Mouse (Mus musculus) liver, postnatal 0 days (tissue): Measurements from ENCODE around the gene Cdc6. TPM values are rescaled to one million over a fixed set of nuclear protein-coding genes. Genes with fewer than 3 reads are reported as not detected.

Experiments used
- ATAC-seq: fragments of 200-750 bp; cut with Nextera tagmentation; 2 replicates; pipeline ENCODE4 v1.8.0; 2017; ENCODE audit warnings: mild to moderate bottlenecking, moderate library complexity
- DNase-seq: peaks from one replicate; pipeline ENCODE4 v3.0.0-alpha.2; 2016
- H3K27ac ChIP-seq: fragments of 300-500 bp; sonication (generic); 2 replicates; pipeline ENCODE4 v1.5.1; 2014; ENCODE audit warnings: antibody characterized with exemption, moderate library complexity, mild to moderate bottlenecking, low read depth
- H3K27me3 ChIP-seq: fragments of 300-500 bp; sonication (generic); 2 replicates; pipeline ENCODE4 v1.6.1; 2014; ENCODE audit warnings: low read length, control low read depth, mixed read lengths; ENCODE audit not compliant: insufficient read depth
- H3K36me3 ChIP-seq: fragments of 300-500 bp; sonication (generic); replicated peaks from 2 replicates; pipeline ENCODE4 v1.6.1; 2014; ENCODE audit warnings: mild to moderate bottlenecking, control low read depth, low read length, moderate library complexity, mixed read lengths; ENCODE audit not compliant: insufficient read depth
- H3K4me1 ChIP-seq: fragments of 300-500 bp; sonication (generic); 2 replicates; pipeline ENCODE4 v1.6.1; 2014; ENCODE audit warnings: antibody characterized with exemption, mild to moderate bottlenecking, control low read depth; ENCODE audit not compliant: insufficient read depth
- H3K4me2 ChIP-seq: fragments of 300-500 bp; sonication (generic); 2 replicates; pipeline ENCODE4 v1.6.1; 2014; ENCODE audit warnings: low read depth, mild to moderate bottlenecking, low read length, moderate library complexity, mixed read lengths
- H3K4me3 ChIP-seq: fragments of 300-500 bp; sonication (generic); 2 replicates; pipeline ENCODE4 v1.5.1; 2014; ENCODE audit warnings: low read depth, low read length
- H3K9ac ChIP-seq: fragments of 300-500 bp; sonication (generic); replicated peaks from 2 replicates; pipeline ENCODE4 v1.6.1; 2014; ENCODE audit warnings: mild to moderate bottlenecking, moderate library complexity
- H3K9me3 ChIP-seq: fragments of 300-500 bp; sonication (generic); 2 replicates; pipeline ENCODE4 v1.6.1; 2016; ENCODE audit warnings: mild to moderate bottlenecking, control low read depth, low read length, mixed read lengths
- CTCF ChIP-seq: sonication (generic); IDR thresholded peaks from 2 replicates; pipeline ENCODE4 v1.5.1; 2016; ENCODE audit warnings: antibody characterized with exemption, low read depth
- EP300 ChIP-seq: IDR thresholded peaks from 2 replicates; pipeline ENCODE4 v1.6.1; 2016; ENCODE audit warnings: antibody characterized with exemption, low read depth, mild to moderate bottlenecking
- WGBS: fragments of 180-500 bp; shearing (Covaris S2); extraction: QIAGEN DNeasy Blood & Tissue Kit; methylation state at CpG from one replicate; pipeline ENCODE4 v1.1.7; 2014; ENCODE audit not compliant: insufficient replicate concordance; 5-methylcytosine and 5-hydroxymethylcytosine counted together
- polyA plus RNA-seq: library from polyadenylated mRNA; unstranded; fragments of >200 nt; fragmentation: Nextera tagmentation; extraction: Ambion mirVana; gene quantifications from 2 replicates; pipeline ENCODE4 v1.2.1, GENCODE M21; 2015

The Cdc6 gene
- polyA plus RNA-seq, 1 experiment from 2014 or later = 22.3 TPM

GRCm38 (mm10) chr11:98953361-98953760 is 45.8 kb downstream of the Cdc6 start:
- Histone ChIP-seq H3K27ac (peak overlapping the region; percentile 77), H3K4me3 (no peak overlapping the region), H3K9me3 (no peaks in the 10 kb centered on the region), H3K27me3 (no peaks in the 10 kb centered on the region), H3K4me1 (peaks cover 72% of the 10 kb centered on the region), H3K4me2 (peak overlapping the region; percentile 41; the same call in 1 of the 2 replicates), H3K9ac (no peak overlapping the region), H3K36me3 (no peaks in the 10 kb centered on the region)
- no peak for TF ChIP-seq EP300
- no peak for TF ChIP-seq CTCF
- DNase-seq = no peak
- ATAC-seq = no peak
- 38% methylated on average over 2 of the region's 2 CpGs for WGBS

GRCm38 (mm10) chr11:98953835-98954320 is 46.3 kb downstream of the Cdc6 start:
- peak overlapping the region; percentile 77 for H3K27ac ChIP-seq
- no peak for DNase-seq
- peaks cover 70% of the 10 kb centered on the region for H3K4me1 ChIP-seq
- no peak overlapping the region for H3K4me3 ChIP-seq
- WGBS = 24% methylated on average over 13 of the region's 13 CpGs
- no peaks in the 10 kb centered on the region for H3K9me3 ChIP-seq
- peak; percentile 43 for ATAC-seq
- H3K4me2 ChIP-seq = peak overlapping the region; percentile 41
- H3K9ac ChIP-seq = peak overlapping the region; percentile 48
- TF ChIP-seq CTCF = no peak
- no peak for TF ChIP-seq EP300
- H3K27me3 ChIP-seq = no peaks in the 10 kb centered on the region
- no peaks in the 10 kb centered on the region for H3K36me3 ChIP-seq

GRCm38 (mm10) chr11:98954373-98954772 is 46.8 kb downstream of the Cdc6 start:
- H3K9me3 ChIP-seq = no peaks in the 10 kb centered on the region
- no peaks in the 10 kb centered on the region for H3K36me3 ChIP-seq
- peak overlapping the region; percentile 77 for H3K27ac ChIP-seq
- ATAC-seq (peak; percentile 43), DNase-seq (peak; percentile 80)
- H3K27me3 ChIP-seq = no peaks in the 10 kb centered on the region
- H3K4me1 ChIP-seq = peaks cover 70% of the 10 kb centered on the region
- H3K9ac ChIP-seq = peak overlapping the region; percentile 48
- no peak overlapping the region for H3K4me3 ChIP-seq
- peak overlapping the region; percentile 41 for H3K4me2 ChIP-seq
- TF ChIP-seq EP300 = no peak
- peak; percentile 73 for TF ChIP-seq CTCF
- WGBS = 10% methylated on average over 10 of the region's 10 CpGs

- no peak for ATAC-seq
- Histone ChIP-seq H3K4me3 (no peak overlapping the region), H3K27me3 (peaks cover under 1% of the 10 kb centered on the region; the same call in 1 of the 2 replicates), H3K4me1 (peaks cover 68% of the 10 kb centered on the region), H3K4me2 (peak overlapping the region; percentile 41), H3K9me3 (no peaks in the 10 kb centered on the region), H3K36me3 (no peaks in the 10 kb centered on the region), H3K27ac (peak overlapping the region; percentile 77), H3K9ac (0 out of 2 replicates have a peak overlapping the region, but pooled peaks have one; percentile 8)
- TF ChIP-seq CTCF (no peak), EP300 (no peak)
- 37% methylated on average over 17 of the region's 17 CpGs for WGBS
- DNase-seq = peak; percentile 22
Observed at GRCm38 (mm10) chr11:98954801-98955706, 47.5 kb downstream of the Cdc6 start.

GRCm38 (mm10) chr11:98955707-98956235 is 48.2 kb downstream of the Cdc6 start:
- no peak overlapping the region for H3K9ac ChIP-seq
- peaks cover 8% of the 10 kb centered on the region; the same call in 1 of the 2 replicates for H3K27me3 ChIP-seq
- no peak overlapping the region for H3K4me3 ChIP-seq
- no peak overlapping the region for H3K4me2 ChIP-seq
- ATAC-seq (no peak), DNase-seq (peak; percentile 17)
- peaks cover 64% of the 10 kb centered on the region for H3K4me1 ChIP-seq
- H3K9me3 ChIP-seq = no peaks in the 10 kb centered on the region
- TF ChIP-seq EP300 = no peak
- no peak for TF ChIP-seq CTCF
- WGBS = 57% methylated on average over 6 of the region's 7 CpGs
- H3K36me3 ChIP-seq = no peaks in the 10 kb centered on the region
- 0 out of 2 replicates have a peak overlapping the region, but pooled peaks have one; percentile 77 for H3K27ac ChIP-seq

GRCm38 (mm10) chr11:98956340-98956739 is 48.7 kb downstream of the Cdc6 start:
- no peak overlapping the region for H3K4me2 ChIP-seq
- no peaks in the 10 kb centered on the region for H3K36me3 ChIP-seq
- no peak overlapping the region for H3K27ac ChIP-seq
- ATAC-seq (no peak), DNase-seq (no peak)
- H3K4me1 ChIP-seq = peaks cover 61% of the 10 kb centered on the region
- no peak overlapping the region for H3K4me3 ChIP-seq
- peaks cover 14% of the 10 kb centered on the region for H3K27me3 ChIP-seq
- no peak for TF ChIP-seq CTCF
- TF ChIP-seq EP300 = no peak
- H3K9ac ChIP-seq = no peak overlapping the region
- WGBS = 68% methylated on average over 10 of the region's 10 CpGs
- no peaks in the 10 kb centered on the region for H3K9me3 ChIP-seq
